Mouse (Mus musculus) embryo, embryonic 10 days (tissue): ENCODE results near the gene Pax8.

Experiments used
- DNase-seq: peaks from one replicate; pipeline ENCODE4 v3.0.0-alpha.2; 2015; ENCODE audit warnings: low spot score

The Pax8 gene

DNA sequence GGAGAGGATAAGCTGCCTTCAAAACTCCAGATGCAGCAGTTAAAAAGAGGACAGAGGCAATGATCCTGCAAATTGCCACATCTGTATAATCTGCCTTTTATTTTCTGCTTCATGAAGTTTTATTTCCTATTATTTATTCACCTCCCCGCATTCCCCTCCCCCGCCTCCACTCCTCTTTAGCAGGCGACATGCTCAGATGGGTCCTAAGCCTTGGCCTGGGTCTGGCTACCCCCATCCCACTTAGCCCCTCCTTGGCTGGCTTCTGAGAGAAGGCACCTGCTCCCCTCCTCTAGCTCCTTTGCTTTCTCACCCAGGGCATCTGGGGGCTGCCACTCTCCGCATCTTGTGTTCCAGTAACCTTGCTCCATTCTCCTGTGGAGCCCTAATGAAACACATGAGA lies 61.7 kb downstream of the Pax8 start:
- no peak for DNase-seq

GRCm38 (mm10) chr2:24413172-24413571 lies 62.2 kb downstream of the Pax8 start:
- no peak for DNase-seq

- DNase-seq = peak; percentile 86
These were observed 66.2 kb downstream of the Pax8 start for GRCm38 (mm10) chr2:24409166-24409565.

- DNase-seq = no peak
These were observed 67.5 kb downstream of the Pax8 start for GRCm38 (mm10) chr2:24407701-24408485.

DNA sequence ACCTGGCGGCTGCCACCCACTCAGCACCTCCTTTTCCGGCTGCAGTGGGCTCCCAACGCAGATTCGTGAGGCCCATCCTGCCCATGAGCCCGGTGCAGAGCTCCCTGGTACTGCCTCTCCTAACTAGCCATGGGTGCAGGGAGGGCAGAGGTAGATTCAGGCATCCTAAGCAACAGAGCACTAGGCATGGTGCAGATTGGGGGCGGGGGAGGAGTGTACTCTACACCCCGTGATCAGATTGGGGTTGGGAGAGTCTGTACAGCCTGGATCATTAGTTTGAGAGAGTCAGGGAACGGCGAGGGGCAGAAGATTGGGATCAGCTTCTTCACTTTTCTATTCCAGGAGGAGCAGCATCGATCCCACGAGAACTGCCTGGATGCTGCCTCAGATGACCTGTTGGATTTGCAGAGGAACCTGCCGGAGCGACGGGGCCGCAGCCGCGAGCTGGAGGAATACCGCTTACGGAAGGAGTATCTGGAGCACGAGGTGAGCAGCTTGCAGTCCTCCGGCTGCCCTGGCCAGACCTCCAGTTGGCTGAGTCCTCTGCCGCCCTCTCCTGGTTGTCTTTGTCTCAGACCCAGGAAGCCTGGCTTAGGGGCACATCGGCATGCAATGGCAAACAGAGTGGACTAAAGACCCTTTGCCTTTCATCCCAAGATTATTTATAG lies 69.9 kb downstream of the Pax8 start:
- DNase-seq = peak; percentile 91

- no peak for DNase-seq
These were observed 74.7 kb downstream of the Pax8 start for GRCm38 (mm10) chr2:24400711-24401110.

GRCm38 (mm10) chr2:24397115-24397514 lies 78.3 kb downstream of the Pax8 start:
- DNase-seq = no peak

GRCm38 (mm10) chr2:24393251-24393650 lies 82.1 kb downstream of the Pax8 start:
- DNase-seq = no peak

GRCm38 (mm10) chr2:24387361-24388283 lies 87.8 kb downstream of the Pax8 start:
- DNase-seq = no peak

GRCm38 (mm10) chr2:24386964-24387320 lies 88.5 kb downstream of the Pax8 start:
- DNase-seq = no peak

GRCm38 (mm10) chr2:24386158-24386963 lies 89.0 kb downstream of the Pax8 start:
- DNase-seq = no peak

- DNase-seq = no peak
These were observed 90.1 kb downstream of the Pax8 start for GRCm38 (mm10) chr2:24385111-24385961.

- DNase-seq = no peak
These were observed 91.0 kb downstream of the Pax8 start for GRCm38 (mm10) chr2:24384393-24384792.

- no peak for DNase-seq
These were observed 91.8 kb downstream of the Pax8 start for GRCm38 (mm10) chr2:24383636-24384035.

DNA sequence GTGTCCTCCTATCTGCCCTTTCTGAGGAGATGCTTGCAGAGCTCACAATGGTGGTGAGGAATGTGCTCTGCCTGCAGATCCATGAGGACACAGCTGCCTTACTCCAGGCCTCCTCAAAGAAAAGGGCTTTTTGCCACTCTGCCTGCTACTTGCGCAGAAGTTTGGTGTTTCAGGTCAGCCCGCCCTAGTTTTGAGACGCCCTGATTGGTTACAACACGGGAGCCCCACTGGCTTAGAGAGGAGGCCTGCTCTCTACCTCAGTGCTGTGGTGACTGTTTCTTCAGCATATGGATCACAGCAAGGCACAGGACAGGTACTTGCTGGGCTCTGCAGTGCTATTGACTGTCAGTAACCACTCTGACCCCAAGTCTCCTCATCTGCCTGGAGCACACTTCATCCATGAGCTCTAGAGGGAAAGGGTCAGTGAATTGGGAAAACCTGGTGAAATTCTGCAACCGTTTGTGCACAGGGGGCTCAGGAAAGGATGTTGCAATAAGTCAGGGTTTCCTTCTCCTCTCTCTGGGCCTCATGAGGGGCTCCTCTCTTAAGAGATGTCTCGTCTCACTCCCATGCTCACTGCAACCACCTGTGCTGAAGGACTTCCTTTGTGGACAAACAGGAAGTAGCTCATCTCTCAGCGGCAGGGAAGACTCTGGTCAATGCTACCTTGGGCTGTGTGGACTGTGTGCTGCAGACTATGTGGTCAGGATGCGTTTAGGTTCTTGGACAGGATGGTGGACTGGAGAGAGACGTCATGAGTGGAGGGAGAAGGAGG lies 92.8 kb downstream of the Pax8 start:
- DNase-seq = no peak

GRCm38 (mm10) chr2:24378747-24379450 lies 96.5 kb downstream of the Pax8 start:
- DNase-seq = no peak
